In genomic region chr5:66627805-66628204, GRCm38 (mm10) we compare ENCODE assay signal across 18 mouse cellular contexts. TPM values are rescaled to one million over a fixed set of nuclear protein-coding genes. Genes with fewer than 3 reads are reported as not detected.
DNase-seq lines count a peak whose midpoint lies in the region; ATAC-seq and TF ChIP-seq lines count a peak whose summit lies in the region.
"Had no signal": no experiment of that assay in that cellular context is flagged by ENCODE, and none has a peak within 500 bp of the region (broad histone marks: within the 10 kb centered on the region; RNA-seq: fewer than 3 reads in every experiment).

No protein-coding gene starts in this region.

- H3K4me2 ChIP-seq in heart, embryonic 14.5 days (ENCODE audit: low read length), result peak overlapping the region; percentile 43
- H3K4me2 ChIP-seq in midbrain, embryonic 11.5 days, result no peak overlapping the region
- H3K4me2 ChIP-seq in hindbrain, postnatal 0 days (ENCODE audit: low read depth, low read length), result no peak overlapping the region
- 0 out of 2 replicates have a peak overlapping the region, but pooled peaks have one; percentile 14 for H3K4me2 ChIP-seq in midbrain, embryonic 16.5 days (ENCODE audit: low read length)
- H3K4me2 ChIP-seq: intestine, embryonic 15.5 days; limb, embryonic 12.5 days; liver, embryonic 13.5 days had no signal

- H3K4me3 ChIP-seq in heart, embryonic 14.5 days (ENCODE audit: control insufficient read depth in 1 of 2, insufficient read depth in 1 of 2, low read depth in 1 of 2, low read length in 2 of 2), result no peak overlapping the region
- no peak overlapping the region for H3K4me3 ChIP-seq in midbrain, embryonic 11.5 days (ENCODE audit: low read depth, low read length)
- H3K4me3 ChIP-seq in midbrain, embryonic 10.5 days, result no peak overlapping the region
- H3K4me3 ChIP-seq in hindbrain, postnatal 0 days (ENCODE audit: low read length), result no peak overlapping the region
- H3K4me3 ChIP-seq in midbrain, embryonic 16.5 days (ENCODE audit: low read depth, low read length), result no peak overlapping the region
- H3K4me3 ChIP-seq: heart, embryonic 10.5 days; intestine, embryonic 15.5 days; limb, embryonic 12.5 days; liver, embryonic 13.5 days had no signal

- ATAC-seq in heart, embryonic 14.5 days (ENCODE audit: insufficient number of reproducible peaks, insufficient read depth, low FRiP score, low read depth), result no peak
- peak; percentile 68 for ATAC-seq in midbrain, embryonic 11.5 days (ENCODE audit: low FRiP score)
- no peak; the same call in 1 of the 2 replicates for ATAC-seq in hindbrain, postnatal 0 days
- peak; percentile 85 for ATAC-seq in midbrain, embryonic 16.5 days
- ATAC-seq: intestine, embryonic 15.5 days had no signal

- no peaks in the 10 kb centered on the region for H3K36me3 ChIP-seq in heart, embryonic 14.5 days (ENCODE audit: control insufficient read depth, insufficient read depth, low read length)
- no peaks in the 10 kb centered on the region for H3K36me3 ChIP-seq in midbrain, embryonic 11.5 days (ENCODE audit: control insufficient read depth, insufficient read depth, low read length)
- no peaks in the 10 kb centered on the region for H3K36me3 ChIP-seq in midbrain, embryonic 10.5 days
- no peaks in the 10 kb centered on the region for H3K36me3 ChIP-seq in hindbrain, postnatal 0 days (ENCODE audit: insufficient read depth, low read length)
- no peaks in the 10 kb centered on the region for H3K36me3 ChIP-seq in midbrain, embryonic 16.5 days (ENCODE audit: control insufficient read depth, insufficient read depth, low read length)
- H3K36me3 ChIP-seq: heart, embryonic 10.5 days; intestine, embryonic 15.5 days; limb, embryonic 12.5 days; liver, embryonic 13.5 days had no signal

- H3K9me3 ChIP-seq in heart, embryonic 14.5 days (ENCODE audit: control insufficient read depth, low read length), result no peaks in the 10 kb centered on the region
- H3K9me3 ChIP-seq in midbrain, embryonic 11.5 days (ENCODE audit: control insufficient read depth, low read length), result no peaks in the 10 kb centered on the region
- H3K9me3 ChIP-seq in midbrain, embryonic 10.5 days (replicated peaks), result no peaks in the 10 kb centered on the region
- no peaks in the 10 kb centered on the region for H3K9me3 ChIP-seq in hindbrain, postnatal 0 days (ENCODE audit: low read length)
- no peaks in the 10 kb centered on the region for H3K9me3 ChIP-seq in midbrain, embryonic 16.5 days (replicated peaks; ENCODE audit: control insufficient read depth, low read length, poor library complexity, severe bottlenecking)
- H3K9me3 ChIP-seq: heart, embryonic 10.5 days; intestine, embryonic 15.5 days; limb, embryonic 12.5 days; liver, embryonic 13.5 days had no signal

- WGBS in heart, embryonic 14.5 days, result 17% methylated on average over 7 of the region's 7 CpGs
- 59% methylated on average over 7 of the region's 7 CpGs for WGBS in midbrain, embryonic 11.5 days
- WGBS in midbrain, embryonic 10.5 days, result 73% methylated on average over 7 of the region's 7 CpGs
- WGBS in hindbrain, postnatal 0 days, result 41% methylated on average over 7 of the region's 7 CpGs
- 20% methylated on average over 7 of the region's 7 CpGs for WGBS in midbrain, embryonic 16.5 days

- TF ChIP-seq CTCF in hindbrain, postnatal 0 days (IDR thresholded peaks at IDR 0.05; ENCODE audit: low read depth), result no peak

- DNase-seq in heart, adult 11 months, result no peak
- peak; percentile 67 for DNase-seq in midbrain, embryonic 11.5 days (ENCODE audit: low spot score, missing footprints)
- DNase-seq in midbrain, embryonic 10.5 days (ENCODE audit: low spot score), result no peak
- peak; percentile 26 for DNase-seq in hindbrain, postnatal 0 days (ENCODE audit: low spot score)
- DNase-seq in gastrocnemius, adult 18-20 months (ENCODE audit: low spot score), result no peak
- DNase-seq in thymus, postnatal 14 days, result no peak
- DNase-seq: adrenal gland, postnatal 36 days; cerebellum, postnatal 10 days; gastrocnemius, postnatal 10 days; kidney, postnatal 10 days; liver, embryonic 13.5 days; right cerebral cortex, adult 18-20 months had no signal

- peaks cover 4 to 8% of the 10 kb centered on the region in 2 experiments; a peak in 3 of 4 replicates for H3K4me1 ChIP-seq in heart, embryonic 14.5 days (ENCODE audit: control insufficient read depth in 2 of 2, insufficient read depth in 2 of 2, low read length in 2 of 2)
- no peaks in the 10 kb centered on the region; the same call in 1 of the 2 replicates for H3K4me1 ChIP-seq in midbrain, embryonic 11.5 days (ENCODE audit: control insufficient read depth, insufficient read depth, low read length)
- no peaks in the 10 kb centered on the region; the same call in 1 of the 2 replicates for H3K4me1 ChIP-seq in midbrain, embryonic 10.5 days
- H3K4me1 ChIP-seq in hindbrain, postnatal 0 days (ENCODE audit: insufficient read depth, low read length), result no peaks in the 10 kb centered on the region
- 0 out of 2 replicates have a peak, but pooled peaks cover 3% of the 10 kb centered on the region for H3K4me1 ChIP-seq in midbrain, embryonic 16.5 days (ENCODE audit: control insufficient read depth, insufficient read depth, low read length)
- H3K4me1 ChIP-seq: intestine, embryonic 15.5 days; liver, embryonic 13.5 days had no signal

- no peak overlapping the region; a peak in 1 of 4 replicates for H3K27ac ChIP-seq in heart, embryonic 14.5 days (replicated peaks in 1 of 2; ENCODE audit: control insufficient read depth in 1 of 2, insufficient read depth in 1 of 2, low read depth in 2 of 2, low read length in 2 of 2)
- H3K27ac ChIP-seq in midbrain, embryonic 11.5 days (ENCODE audit: low read depth, low read length), result no peak overlapping the region
- no peak overlapping the region for H3K27ac ChIP-seq in midbrain, embryonic 10.5 days (replicated peaks)
- H3K27ac ChIP-seq in hindbrain, postnatal 0 days, result no peak overlapping the region
- H3K27ac ChIP-seq in midbrain, embryonic 16.5 days (ENCODE audit: low read length), result peak overlapping the region; percentile 63
- H3K27ac ChIP-seq: heart, embryonic 10.5 days; intestine, embryonic 15.5 days; limb, embryonic 12.5 days; liver, embryonic 13.5 days had no signal

- no peaks in the 10 kb centered on the region for H3K27me3 ChIP-seq in heart, embryonic 14.5 days (ENCODE audit: control insufficient read depth, insufficient read depth, low read length)
- no peaks in the 10 kb centered on the region for H3K27me3 ChIP-seq in midbrain, embryonic 11.5 days (ENCODE audit: control insufficient read depth, insufficient read depth, low read length)
- no peaks in the 10 kb centered on the region for H3K27me3 ChIP-seq in midbrain, embryonic 10.5 days (ENCODE audit: low read depth, poor library complexity, severe bottlenecking)
- no peaks in the 10 kb centered on the region for H3K27me3 ChIP-seq in hindbrain, postnatal 0 days (ENCODE audit: insufficient read depth, low read length)
- no peaks in the 10 kb centered on the region for H3K27me3 ChIP-seq in midbrain, embryonic 16.5 days (ENCODE audit: control insufficient read depth, insufficient read depth, low read depth, low read length)
- H3K27me3 ChIP-seq: intestine, embryonic 15.5 days; limb, embryonic 12.5 days had no signal

- 0 out of 2 replicates have a peak overlapping the region, but pooled peaks have one; percentile 9 for H3K9ac ChIP-seq in heart, embryonic 14.5 days (ENCODE audit: low read length)
- H3K9ac ChIP-seq in midbrain, embryonic 11.5 days (ENCODE audit: low read length), result no peak overlapping the region
- no peak overlapping the region for H3K9ac ChIP-seq in hindbrain, postnatal 0 days (replicated peaks; ENCODE audit: low read length)
- no peak overlapping the region for H3K9ac ChIP-seq in midbrain, embryonic 16.5 days (ENCODE audit: low read depth, low read length)
- H3K9ac ChIP-seq: intestine, embryonic 15.5 days; limb, embryonic 12.5 days; liver, embryonic 13.5 days had no signal

RNA-seq across cellular contexts. Expression of gene Apbb2, which starts 9.2 kb away (rescaled TPM):
- polyA plus RNA-seq in heart, embryonic 14.5 days (2014; fragmentation: Nextera tagmentation; extraction: Ambion mirVana), result 30.9 and 32.9 TPM in 2 replicates
- polyA plus RNA-seq in midbrain, embryonic 11.5 days (2014; fragmentation: Nextera tagmentation; extraction: Ambion mirVana), result 33.1 and 34.0 TPM in 2 replicates
- polyA plus RNA-seq in midbrain, embryonic 10.5 days (2016; fragmentation: Nextera tagmentation; extraction: Ambion mirVana), result 28.2 and 37.8 TPM in 2 replicates
- 66.0 and 76.9 TPM in 2 replicates for total RNA-seq in hindbrain, postnatal 0 days (2014; rRNA removed)
- polyA plus RNA-seq in hindbrain, postnatal 0 days (2015; fragmentation: Nextera tagmentation; extraction: Ambion mirVana), result 67.9 and 72.1 TPM in 2 replicates
- polyA plus RNA-seq in midbrain, embryonic 16.5 days (2015; fragmentation: Nextera tagmentation; extraction: Ambion mirVana), result 107 and 108 TPM in 2 replicates
- 10 to 100 TPM; 37.4 to 40.4 TPM for total RNA-seq in gastrocnemius, adult 18-20 months (2021)

RNA-seq across cellular contexts. Expression of gene Uchl1, which starts 48.1 kb away (rescaled TPM):
- 113 and 147 TPM in 2 replicates for polyA plus RNA-seq in heart, embryonic 14.5 days (2014; fragmentation: Nextera tagmentation; extraction: Ambion mirVana)
- polyA plus RNA-seq in midbrain, embryonic 11.5 days (2014; fragmentation: Nextera tagmentation; extraction: Ambion mirVana), result 473 and 474 TPM in 2 replicates
- 265 and 368 TPM in 2 replicates for polyA plus RNA-seq in midbrain, embryonic 10.5 days (2016; fragmentation: Nextera tagmentation; extraction: Ambion mirVana)
- total RNA-seq in hindbrain, postnatal 0 days (2014; rRNA removed), result 1,561 and 1,591 TPM in 2 replicates
- 1,671 and 1,715 TPM in 2 replicates for polyA plus RNA-seq in hindbrain, postnatal 0 days (2015; fragmentation: Nextera tagmentation; extraction: Ambion mirVana)
- 2,002 and 2,007 TPM in 2 replicates for polyA plus RNA-seq in midbrain, embryonic 16.5 days (2015; fragmentation: Nextera tagmentation; extraction: Ambion mirVana)
- 1 to 10 TPM; 2.4 to 8.8 TPM for total RNA-seq in gastrocnemius, adult 18-20 months (2021)
- total RNA-seq: megakaryocyte, adult 5-6 weeks had no signal

Comparison
In these comparisons a context has a peak if more than half of its experiments do, and no peak if none do; other contexts are left out.
1. H3K4me2 ChIP-seq: peak in heart, embryonic 14.5 days (single experiment) and midbrain, embryonic 16.5 days (single experiment); none in midbrain, embryonic 11.5 days (single experiment) and hindbrain, postnatal 0 days (single experiment).
2. DNase-seq: peak in midbrain, embryonic 11.5 days (single experiment) and hindbrain, postnatal 0 days (single experiment); none in heart, adult 11 months (single experiment), midbrain, embryonic 10.5 days (single experiment), gastrocnemius, adult 18-20 months (single experiment) and thymus, postnatal 14 days (single experiment).
3. ATAC-seq: peak in midbrain, embryonic 11.5 days (single experiment) and midbrain, embryonic 16.5 days (single experiment); none in heart, embryonic 14.5 days (single experiment) and hindbrain, postnatal 0 days (single experiment).